Mouse (Mus musculus): ENCODE measurements around the gene Sntg2. TPM values are rescaled to one million over a fixed set of nuclear protein-coding genes. Genes with fewer than 3 reads are reported as not detected.

The Sntg2 gene
- polyA plus RNA-seq, 1 experiment from 2014 or later, result 6.2 TPM

GRCm38 (mm10) chr12:30292724-30293560 is 80.2 kb downstream of the Sntg2 start:
- H3K4me3 ChIP-seq (replicated peaks; ENCODE audit: low read depth, low read length), result no peak overlapping the region
- no peaks in the 10 kb centered on the region for H3K36me3 ChIP-seq (ENCODE audit: insufficient read depth, low read length)
- 67% methylated on average over 13 of the region's 13 CpGs for WGBS
- no peak for DNase-seq (ENCODE audit: low spot score)
- 0 out of 2 replicates have a peak, but pooled peaks have one; percentile 17 for ATAC-seq (replicated peaks; ENCODE audit: low FRiP score, low read depth)
- H3K27me3 ChIP-seq (ENCODE audit: insufficient read depth, low read length), result no peaks in the 10 kb centered on the region
- H3K4me2 ChIP-seq (ENCODE audit: low read length), result no peak overlapping the region
- H3K27ac ChIP-seq, result no peak overlapping the region
- no peak for TF ChIP-seq CTCF (IDR thresholded peaks at IDR 0.05; ENCODE audit: low read depth)
- no peaks in the 10 kb centered on the region for H3K4me1 ChIP-seq (replicated peaks; ENCODE audit: insufficient read depth, low read length)
- no peaks in the 10 kb centered on the region for H3K9me3 ChIP-seq (replicated peaks; ENCODE audit: low read length)
- H3K9ac ChIP-seq (ENCODE audit: low read depth, low read length), result no peak overlapping the region

- no peaks in the 10 kb centered on the region for H3K27me3 ChIP-seq (ENCODE audit: insufficient read depth, low read length)
- DNase-seq (ENCODE audit: low spot score) (no peak), ATAC-seq (replicated peaks; ENCODE audit: low FRiP score, low read depth) (no peak)
- H3K9ac ChIP-seq (ENCODE audit: low read depth, low read length), result no peak overlapping the region
- no peaks in the 10 kb centered on the region for H3K9me3 ChIP-seq (replicated peaks; ENCODE audit: low read length)
- H3K4me1 ChIP-seq (replicated peaks; ENCODE audit: insufficient read depth, low read length), result no peaks in the 10 kb centered on the region
- no peak for TF ChIP-seq CTCF (IDR thresholded peaks at IDR 0.05; ENCODE audit: low read depth)
- no peak overlapping the region for H3K27ac ChIP-seq
- WGBS, result 38% methylated on average over 5 of the region's 5 CpGs
- no peaks in the 10 kb centered on the region for H3K36me3 ChIP-seq (ENCODE audit: insufficient read depth, low read length)
- no peak overlapping the region for H3K4me3 ChIP-seq (replicated peaks; ENCODE audit: low read depth, low read length)
- H3K4me2 ChIP-seq (ENCODE audit: low read length), result no peak overlapping the region
These were observed 86.1 kb downstream of the Sntg2 start for GRCm38 (mm10) chr12:30286888-30287573.

- Histone ChIP-seq H3K4me2 (ENCODE audit: low read length) (no peak overlapping the region), H3K27ac (no peak overlapping the region), H3K4me3 (replicated peaks; ENCODE audit: low read depth, low read length) (no peak overlapping the region), H3K9me3 (replicated peaks; ENCODE audit: low read length) (no peaks in the 10 kb centered on the region), H3K27me3 (ENCODE audit: insufficient read depth, low read length) (no peaks in the 10 kb centered on the region), H3K4me1 (replicated peaks; ENCODE audit: insufficient read depth, low read length) (no peaks in the 10 kb centered on the region), H3K36me3 (ENCODE audit: insufficient read depth, low read length) (no peaks in the 10 kb centered on the region), H3K9ac (ENCODE audit: low read depth, low read length) (no peak overlapping the region)
- DNase-seq (ENCODE audit: low spot score), result no peak
- 82% methylated on average over 4 of the region's 4 CpGs for WGBS
- TF ChIP-seq CTCF (IDR thresholded peaks at IDR 0.05; ENCODE audit: low read depth), result no peak
- ATAC-seq (replicated peaks; ENCODE audit: low FRiP score, low read depth), result no peak
These were observed 89.4 kb downstream of the Sntg2 start for GRCm38 (mm10) chr12:30283741-30284140.

GRCm38 (mm10) chr12:30272242-30272985 is 100.8 kb downstream of the Sntg2 start:
- H3K27ac ChIP-seq, result no peak overlapping the region
- no peak overlapping the region for H3K4me3 ChIP-seq (replicated peaks; ENCODE audit: low read depth, low read length)
- ATAC-seq (replicated peaks; ENCODE audit: low FRiP score, low read depth) (no peak), DNase-seq (ENCODE audit: low spot score) (no peak)
- no peak overlapping the region for H3K4me2 ChIP-seq (ENCODE audit: low read length)
- H3K9me3 ChIP-seq (replicated peaks; ENCODE audit: low read length), result no peaks in the 10 kb centered on the region
- TF ChIP-seq CTCF (IDR thresholded peaks at IDR 0.05; ENCODE audit: low read depth), result no peak
- no peaks in the 10 kb centered on the region for H3K27me3 ChIP-seq (ENCODE audit: insufficient read depth, low read length)
- 83% methylated on average over 8 of the region's 8 CpGs for WGBS
- H3K9ac ChIP-seq (ENCODE audit: low read depth, low read length), result no peak overlapping the region
- H3K36me3 ChIP-seq (ENCODE audit: insufficient read depth, low read length), result no peaks in the 10 kb centered on the region
- no peaks in the 10 kb centered on the region for H3K4me1 ChIP-seq (replicated peaks; ENCODE audit: insufficient read depth, low read length)

- no peaks in the 10 kb centered on the region for H3K9me3 ChIP-seq (replicated peaks; ENCODE audit: low read length)
- H3K4me3 ChIP-seq (replicated peaks; ENCODE audit: low read depth, low read length), result no peak overlapping the region
- no peak overlapping the region for H3K4me2 ChIP-seq (ENCODE audit: low read length)
- DNase-seq (ENCODE audit: low spot score) (no peak), ATAC-seq (replicated peaks; ENCODE audit: low FRiP score, low read depth) (no peak)
- no peaks in the 10 kb centered on the region for H3K4me1 ChIP-seq (replicated peaks; ENCODE audit: insufficient read depth, low read length)
- 60% methylated on average over 5 of the region's 5 CpGs for WGBS
- H3K27me3 ChIP-seq (ENCODE audit: insufficient read depth, low read length), result no peaks in the 10 kb centered on the region
- no peaks in the 10 kb centered on the region for H3K36me3 ChIP-seq (ENCODE audit: insufficient read depth, low read length)
- no peak overlapping the region for H3K27ac ChIP-seq
- H3K9ac ChIP-seq (ENCODE audit: low read depth, low read length), result no peak overlapping the region
- TF ChIP-seq CTCF (IDR thresholded peaks at IDR 0.05; ENCODE audit: low read depth), result no peak
These were observed 109.0 kb downstream of the Sntg2 start for GRCm38 (mm10) chr12:30264206-30264605.

- no peak overlapping the region for H3K9ac ChIP-seq (ENCODE audit: low read depth, low read length)
- no peak for ATAC-seq (replicated peaks; ENCODE audit: low FRiP score, low read depth)
- H3K9me3 ChIP-seq (replicated peaks; ENCODE audit: low read length), result no peaks in the 10 kb centered on the region
- no peaks in the 10 kb centered on the region for H3K4me1 ChIP-seq (replicated peaks; ENCODE audit: insufficient read depth, low read length)
- no peak overlapping the region for H3K4me2 ChIP-seq (ENCODE audit: low read length)
- no peak overlapping the region for H3K27ac ChIP-seq
- DNase-seq (ENCODE audit: low spot score), result no peak
- no peak for TF ChIP-seq CTCF (IDR thresholded peaks at IDR 0.05; ENCODE audit: low read depth)
- no peak overlapping the region for H3K4me3 ChIP-seq (replicated peaks; ENCODE audit: low read depth, low read length)
- 19% methylated on average over 2 of the region's 2 CpGs for WGBS
- no peaks in the 10 kb centered on the region for H3K36me3 ChIP-seq (ENCODE audit: insufficient read depth, low read length)
- no peaks in the 10 kb centered on the region for H3K27me3 ChIP-seq (ENCODE audit: insufficient read depth, low read length)
These were observed 112.0 kb downstream of the Sntg2 start for GRCm38 (mm10) chr12:30261187-30261586.
